Mouse (Mus musculus) kidney, postnatal 0 days (tissue): Measurements from ENCODE around the gene Gm15557. TPM values are rescaled to one million over a fixed set of nuclear protein-coding genes. Genes with fewer than 3 reads are reported as not detected.

ENCODE experiments used
- ATAC-seq: fragments of 200-750 bp; cut with Nextera tagmentation; replicated peaks from 2 replicates; pipeline ENCODE4 v1.8.0; 2017; ENCODE audit warnings: low read depth, moderate number of reproducible peaks, moderate TSS enrichment, moderate library complexity; ENCODE audit not compliant: low FRiP score
- DNase-seq: peaks from one replicate; pipeline ENCODE4 v3.0.0-alpha.2; 2016; ENCODE audit warnings: low spot score
- H3K27ac ChIP-seq: fragments of 300-500 bp; sonication (generic); 2 replicates; pipeline ENCODE4 v1.5.1; 2014; ENCODE audit warnings: mild to moderate bottlenecking
- H3K27me3 ChIP-seq: fragments of 300-500 bp; sonication (generic); 2 replicates; pipeline ENCODE4 v1.6.1; 2014; ENCODE audit warnings: low read length, mixed read lengths; ENCODE audit not compliant: insufficient read depth
- H3K36me3 ChIP-seq: fragments of 300-500 bp; sonication (generic); 2 replicates; pipeline ENCODE4 v1.6.1; 2014; ENCODE audit warnings: low read length, mixed read lengths; ENCODE audit not compliant: insufficient read depth
- H3K4me1 ChIP-seq: fragments of 300-500 bp; sonication (generic); replicated peaks from 2 replicates; pipeline ENCODE4 v1.6.1; 2014; ENCODE audit warnings: antibody characterized with exemption, low read length, mixed read lengths; ENCODE audit not compliant: insufficient read depth
- H3K4me2 ChIP-seq: fragments of 300-500 bp; sonication (generic); 2 replicates; pipeline ENCODE4 v1.6.1; 2014; ENCODE audit warnings: mild to moderate bottlenecking, low read length, moderate library complexity, mixed read lengths
- H3K4me3 ChIP-seq: fragments of 300-500 bp; sonication (generic); replicated peaks from 2 replicates; pipeline ENCODE4 v1.5.1; 2014; ENCODE audit warnings: low read depth, low read length
- H3K9ac ChIP-seq: fragments of 300-500 bp; sonication (generic); 2 replicates; pipeline ENCODE4 v1.6.1; 2014; ENCODE audit warnings: low read depth, low read length
- H3K9me3 ChIP-seq: fragments of 300-500 bp; sonication (generic); replicated peaks from 2 replicates; pipeline ENCODE4 v1.6.1; 2016; ENCODE audit warnings: low read length, inconsistent platforms, mixed read lengths
- CTCF ChIP-seq: IDR thresholded peaks from 2 replicates; pipeline ENCODE4 v1.5.1; 2016; ENCODE audit warnings: antibody characterized with exemption, low read depth, mild to moderate bottlenecking, moderate library complexity
- WGBS: fragments of 180-500 bp; shearing (Covaris S2); extraction: QIAGEN DNeasy Blood & Tissue Kit; methylation state at CpG from one replicate; pipeline ENCODE4 v1.1.7; 2014; 5-methylcytosine and 5-hydroxymethylcytosine counted together
- polyA plus RNA-seq: library from polyadenylated mRNA; unstranded; fragments of >200 nt; fragmentation: Nextera tagmentation; extraction: Ambion mirVana; gene quantifications from 2 replicates; pipeline ENCODE4 v1.2.1, GENCODE M21; 2015

Gm15557 gene
- polyA plus RNA-seq, 1 experiment from 2014 or later, result not detected

- no peak for TF ChIP-seq CTCF
- DNase-seq (no peak), ATAC-seq (no peak)
- H3K27ac ChIP-seq, result no peak overlapping the region
- WGBS, result 98% methylated on average over 6 of the region's 6 CpGs
- H3K9ac ChIP-seq, result no peak overlapping the region
- H3K4me2 ChIP-seq, result no peak overlapping the region
- no peaks in the 10 kb centered on the region for H3K27me3 ChIP-seq
- H3K9me3 ChIP-seq, result no peaks in the 10 kb centered on the region
- no peak overlapping the region for H3K4me3 ChIP-seq
- H3K4me1 ChIP-seq, result no peaks in the 10 kb centered on the region
- peaks cover 81% of the 10 kb centered on the region for H3K36me3 ChIP-seq
Observed at GRCm38 (mm10) chr2:155987131-155987530, 46.6 kb downstream of the Gm15557 start.

- Histone ChIP-seq H3K36me3 (peaks cover 86% of the 10 kb centered on the region), H3K27ac (no peak overlapping the region)
- ATAC-seq, result no peak
Observed at GRCm38 (mm10) chr2:155989085-155989484, 48.6 kb downstream of the Gm15557 start.

GRCm38 (mm10) chr2:155991151-155991550 is 50.6 kb downstream of the Gm15557 start:
- Histone ChIP-seq H3K4me3 (no peak overlapping the region), H3K36me3 (peaks cover 84% of the 10 kb centered on the region), H3K27ac (no peak overlapping the region), H3K9ac (no peak overlapping the region), H3K9me3 (no peaks in the 10 kb centered on the region), H3K27me3 (no peaks in the 10 kb centered on the region), H3K4me2 (no peak overlapping the region), H3K4me1 (no peaks in the 10 kb centered on the region)
- no peak for ATAC-seq
- WGBS, result 90% methylated on average over 10 of the region's 10 CpGs
- DNase-seq, result no peak
- no peak for TF ChIP-seq CTCF

More at GRCm38 (mm10) chr2:155989085-155989484, 48.6 kb downstream of the Gm15557 start:
- Histone ChIP-seq H3K9ac (no peak overlapping the region), H3K27me3 (no peaks in the 10 kb centered on the region), H3K9me3 (no peaks in the 10 kb centered on the region), H3K4me3 (no peak overlapping the region), H3K4me1 (no peaks in the 10 kb centered on the region), H3K4me2 (no peak overlapping the region)
- no peak for DNase-seq
- 74% methylated on average over 4 of the region's 4 CpGs for WGBS
- TF ChIP-seq CTCF, result no peak

- 85% methylated on average over 14 of the region's 14 CpGs for WGBS
- Histone ChIP-seq H3K9me3 (no peaks in the 10 kb centered on the region), H3K27me3 (no peaks in the 10 kb centered on the region), H3K4me3 (no peak overlapping the region), H3K4me1 (no peaks in the 10 kb centered on the region), H3K36me3 (peaks cover 79% of the 10 kb centered on the region), H3K27ac (no peak overlapping the region), H3K4me2 (no peak overlapping the region), H3K9ac (no peak overlapping the region)
- TF ChIP-seq CTCF, result no peak
- ATAC-seq, result no peak
- DNase-seq, result no peak
Observed at GRCm38 (mm10) chr2:155991863-155992321, 51.4 kb downstream of the Gm15557 start.

Other genes starting within 250 kb of the Gm15557 start
- gene Trpc4ap, start 248.3 kb upstream of the Gm15557 start, polyA plus RNA-seq, result 100 and 102 TPM in 2 replicates
- gene Edem2, start 211.3 kb upstream of the Gm15557 start, polyA plus RNA-seq, result 36.4 and 38.1 TPM in 2 replicates
- gene Gm17581, start 204.9 kb upstream of the Gm15557 start, polyA plus RNA-seq, result not detected in 2 replicates
- gene Procr, start 189.6 kb upstream of the Gm15557 start, polyA plus RNA-seq, result 6.9 and 7.6 TPM in 2 replicates
- gene Mmp24, start 165.4 kb upstream of the Gm15557 start, polyA plus RNA-seq, result 0.03 and 0.08 TPM in 2 replicates
- gene BC029722, start 121.3 kb upstream of the Gm15557 start, polyA plus RNA-seq, result 28.4 and 29.5 TPM in 2 replicates
- gene Eif6, start 113.8 kb upstream of the Gm15557 start, polyA plus RNA-seq, result 207 and 220 TPM in 2 replicates
- gene Fam83c, start 105.9 kb upstream of the Gm15557 start, polyA plus RNA-seq, result 0.07 and 0.10 TPM in 2 replicates
- 72.9 and 83.2 TPM in 2 replicates for gene Uqcc1, start 10.4 kb upstream of the Gm15557 start, polyA plus RNA-seq
- gene Gdf5, start 4.6 kb downstream of the Gm15557 start, polyA plus RNA-seq, result 0.64 and 0.91 TPM in 2 replicates
- 10.1 and 11.0 TPM in 2 replicates for gene Cep250, start 15.7 kb downstream of the Gm15557 start, polyA plus RNA-seq
- gene 6430550D23Rik, start 67.2 kb downstream of the Gm15557 start, polyA plus RNA-seq, result 0.68 and 2.5 TPM in 2 replicates
- 219 and 231 TPM in 2 replicates for gene Ergic3, start 67.3 kb downstream of the Gm15557 start, polyA plus RNA-seq
- 0.38 and 0.51 TPM in 2 replicates for gene Fer1l4, start 112.2 kb downstream of the Gm15557 start, polyA plus RNA-seq
- gene Spag4, start 124.4 kb downstream of the Gm15557 start, polyA plus RNA-seq, result 1.9 and 2.0 TPM in 2 replicates
- 43.1 and 44.9 TPM in 2 replicates for gene Cpne1, start 171.2 kb downstream of the Gm15557 start, polyA plus RNA-seq
- gene Rbm12, start 171.2 kb downstream of the Gm15557 start, polyA plus RNA-seq, result 17.6 and 18.9 TPM in 2 replicates
- 8.0 and 11.9 TPM in 2 replicates for gene Gm28036, start 186.4 kb downstream of the Gm15557 start, polyA plus RNA-seq
- 524 and 529 TPM in 2 replicates for gene Romo1, start 203.3 kb downstream of the Gm15557 start, polyA plus RNA-seq
- 60.5 and 64.0 TPM in 2 replicates for gene Nfs1, start 203.5 kb downstream of the Gm15557 start, polyA plus RNA-seq
- 636 and 701 TPM in 2 replicates for gene Rbm39, start 239.5 kb downstream of the Gm15557 start, polyA plus RNA-seq